Mouse (Mus musculus): ENCODE measurements around the gene C1qa. TPM values are rescaled to one million over a fixed set of nuclear protein-coding genes. Genes with fewer than 3 reads are reported as not detected.

Gene C1qa
- total and polyA plus RNA-seq, 3 experiments = not detected

- Histone ChIP-seq H3K27ac (ENCODE audit: insufficient read depth, low read depth) (no peak overlapping the region), H3K9me3 (replicated peaks; ENCODE audit: low read length) (no peaks in the 10 kb centered on the region), H3K36me3 (replicated peaks in 1 of 2; ENCODE audit: control insufficient read depth in 1 of 2, insufficient read depth in 1 of 2, low read length in 1 of 2) (no peaks in the 10 kb centered on the region), H3K79me2 (replicated peaks; ENCODE audit: control insufficient read depth, extremely low read depth, insufficient read depth, poor library complexity, severe bottlenecking) (no peaks in the 10 kb centered on the region), H3K4me1 (ENCODE audit: control insufficient read depth in 1 of 2, insufficient read depth in 2 of 2) (no peaks in the 10 kb centered on the region), H3K4me3 (replicated peaks in 1 of 3; ENCODE audit: low read depth in 2 of 3, low read length in 2 of 3, poor library complexity in 1 of 3) (no peak overlapping the region), H3K27me3 (replicated peaks) (peaks cover 82% of the 10 kb centered on the region), H3K9ac (ENCODE audit: insufficient read depth, low read depth) (no peak overlapping the region), H3K4me2 (ENCODE audit: insufficient read depth, low read depth, poor library complexity, severe bottlenecking) (no peak overlapping the region)
- in situ Hi-C loops (cut with MboI; ENCODE audit: low pct_ligation_motif_present, low pct_unique_long_range_greater_than_20kb, low sequenced_read_pairs) (no loop called here), dilution Hi-C loops (cut with MboI; ENCODE audit: extremely low pct_ligation_motif_present, extremely low pct_unique_long_range_greater_than_20kb, low sequenced_read_pairs) (no loop called here)
- no peak for DNase-seq (ENCODE audit: extremely low read depth)
- TF ChIP-seq JUND (conservative IDR thresholded peaks at IDR 0.05; ENCODE audit: low read depth, low read length) (no peak), RCOR1 (conservative IDR thresholded peaks at IDR 0.05; ENCODE audit: low read depth, low read length) (no peak), RAD21 (IDR thresholded peaks at IDR 0.05; ENCODE audit: low read depth, low read length) (no peak), SIN3A (IDR thresholded peaks at IDR 0.05; ENCODE audit: low read length) (no peak), NELFE (IDR thresholded peaks at IDR 0.05; ENCODE audit: low read depth, low read length) (no peak), BHLHE40 (IDR thresholded peaks at IDR 0.05; ENCODE audit: low read depth, low read length) (no peak), CHD1 (IDR thresholded peaks at IDR 0.05; ENCODE audit: low read depth, low read length) (no peak), MAZ (IDR thresholded peaks at IDR 0.05; ENCODE audit: low read depth, low read length) (no peak), PAX5 (IDR thresholded peaks at IDR 0.05; ENCODE audit: low read length) (no peak), SMC3 (IDR thresholded peaks at IDR 0.05; ENCODE audit: low read depth, low read length) (no peak), TBP (conservative IDR thresholded peaks at IDR 0.05; ENCODE audit: low read depth, low read length) (no peak), E2F4 (IDR thresholded peaks at IDR 0.05; ENCODE audit: insufficient replicate concordance, low read depth, low read length) (no peak), ZMIZ1 (IDR thresholded peaks at IDR 0.05; ENCODE audit: low read depth, low read length) (no peak), MXI1 (IDR thresholded peaks at IDR 0.05; ENCODE audit: low read depth, low read length) (no peak), POLR2AphosphoS2 (IDR thresholded peaks at IDR 0.05; ENCODE audit: low read depth, low read length) (no peak), MEF2A (IDR thresholded peaks at IDR 0.05; ENCODE audit: borderline replicate concordance, low read depth, low read length) (no peak), GABPA (IDR thresholded peaks at IDR 0.05; ENCODE audit: insufficient replicate concordance, low read depth, low read length) (no peak)
These were observed 30.8 kb downstream of the C1qa start for GRCm38 (mm10) chr4:136867690-136868345.

DNA sequence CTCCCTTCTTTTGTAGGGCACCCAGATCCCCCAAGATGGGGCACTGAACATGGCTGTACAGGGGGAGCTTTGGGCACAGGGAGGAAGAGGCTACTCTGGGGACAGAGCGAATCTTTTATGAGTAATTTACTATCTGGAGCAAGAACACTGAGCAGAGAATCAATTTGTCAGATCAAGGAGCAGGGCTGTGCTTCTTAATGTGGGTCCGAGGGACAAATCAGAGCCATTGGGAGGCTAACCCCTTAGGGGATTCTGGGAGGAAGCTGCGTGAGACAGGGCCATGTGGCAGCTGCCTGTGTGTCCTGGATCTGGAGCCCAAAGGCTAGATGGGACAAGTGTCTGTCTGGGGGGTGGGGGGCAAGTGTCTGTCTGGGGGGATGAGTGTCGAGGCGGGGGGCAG is 33.1 kb downstream of the C1qa start:
- Histone ChIP-seq H3K79me2 (replicated peaks; ENCODE audit: control insufficient read depth, extremely low read depth, insufficient read depth, poor library complexity, severe bottlenecking) (no peaks in the 10 kb centered on the region), H3K9me3 (replicated peaks; ENCODE audit: low read length) (no peaks in the 10 kb centered on the region), H3K4me1 (ENCODE audit: control insufficient read depth in 1 of 2, insufficient read depth in 2 of 2) (no peaks in the 10 kb centered on the region), H3K4me2 (ENCODE audit: insufficient read depth, low read depth, poor library complexity, severe bottlenecking) (no peak overlapping the region), H3K4me3 (replicated peaks in 1 of 3; ENCODE audit: low read depth in 2 of 3, low read length in 2 of 3, poor library complexity in 1 of 3) (no peak overlapping the region), H3K27me3 (replicated peaks) (peaks cover 90% of the 10 kb centered on the region), H3K9ac (ENCODE audit: insufficient read depth, low read depth) (no peak overlapping the region), H3K27ac (ENCODE audit: insufficient read depth, low read depth) (no peak overlapping the region), H3K36me3 (replicated peaks in 1 of 2; ENCODE audit: control insufficient read depth in 1 of 2, insufficient read depth in 1 of 2, low read length in 1 of 2) (no peaks in the 10 kb centered on the region)
- TF ChIP-seq SIN3A (IDR thresholded peaks at IDR 0.05; ENCODE audit: low read length) (no peak), USF2 (conservative IDR thresholded peaks at IDR 0.05; ENCODE audit: low read depth, low read length) (no peak), GABPA (IDR thresholded peaks at IDR 0.05; ENCODE audit: insufficient replicate concordance, low read depth, low read length) (no peak), RCOR1 (conservative IDR thresholded peaks at IDR 0.05; ENCODE audit: low read depth, low read length) (no peak), MAZ (IDR thresholded peaks at IDR 0.05; ENCODE audit: low read depth, low read length) (no peak)
- DNase-seq (ENCODE audit: extremely low read depth) = no peak
- dilution Hi-C loops (cut with MboI; ENCODE audit: extremely low pct_ligation_motif_present, extremely low pct_unique_long_range_greater_than_20kb, low sequenced_read_pairs) = no loop called here
- in situ Hi-C loops (cut with MboI; ENCODE audit: low pct_ligation_motif_present, low pct_unique_long_range_greater_than_20kb, low sequenced_read_pairs) = no loop called here
